Mouse (Mus musculus) cerebellum, adult 9-10 months (tissue): ENCODE measurements at regions not wholly inside any gene's neighbourhood (a gene's known extent, or its start where the extent isn't known, plus 50 kb on each side); places are given as distances from the start of the nearest gene placed in this dataset.
"Not testable (repeated sequence)": the region's sequence is repeated elsewhere in the genome, so short reads cannot be mapped to it uniquely, and the experiment has no call there.

Experiments
- DNase-seq: peaks from one replicate; pipeline ENCODE4 v3.0.0; 2022

DNA sequence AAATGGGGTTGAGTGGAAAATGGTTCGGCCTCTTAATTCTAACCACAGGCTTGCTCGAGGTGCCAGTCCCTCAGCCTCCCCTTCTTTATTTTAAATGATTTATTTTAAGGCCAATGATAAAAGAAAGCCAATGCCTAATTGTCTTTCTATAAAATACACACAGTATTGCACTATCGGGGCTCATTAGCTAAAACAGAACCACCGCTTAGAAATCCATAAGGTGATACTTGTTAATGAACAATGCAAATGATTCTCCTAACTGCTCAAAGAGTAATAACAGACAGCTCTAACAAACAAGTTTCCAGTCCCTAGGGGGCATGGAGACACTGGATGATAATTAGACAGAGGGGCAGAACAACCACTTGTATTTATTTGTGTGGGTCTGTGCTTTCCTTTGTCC, 58.8 kb downstream of the Emx2 start:
- no peak for DNase-seq

DNA sequence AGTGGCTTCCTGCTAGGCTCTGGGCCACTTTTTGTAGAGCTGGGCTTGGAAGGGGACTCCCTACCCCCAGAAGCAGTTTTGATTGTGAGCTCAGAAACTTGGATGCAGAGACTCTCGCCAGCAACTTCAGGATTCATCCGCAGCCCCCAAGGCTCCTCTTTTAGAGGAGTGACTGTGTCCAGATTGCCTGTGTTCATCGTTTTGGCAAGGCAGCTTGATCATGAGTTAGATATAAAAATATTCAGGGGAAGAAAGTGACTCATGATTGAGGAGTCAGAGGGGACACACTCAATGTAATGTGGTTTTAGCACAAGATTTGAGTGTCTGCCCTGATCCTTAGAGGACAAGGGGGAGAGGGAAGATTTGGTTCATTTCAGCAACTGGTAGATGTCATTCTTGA, 61.0 kb downstream of the Emx2 start:
- DNase-seq, result no peak

- DNase-seq, result no peak
These were observed 64.0 kb downstream of the Emx2 start for GRCm38 (mm10) chr19:59522176-59522575.

DNA sequence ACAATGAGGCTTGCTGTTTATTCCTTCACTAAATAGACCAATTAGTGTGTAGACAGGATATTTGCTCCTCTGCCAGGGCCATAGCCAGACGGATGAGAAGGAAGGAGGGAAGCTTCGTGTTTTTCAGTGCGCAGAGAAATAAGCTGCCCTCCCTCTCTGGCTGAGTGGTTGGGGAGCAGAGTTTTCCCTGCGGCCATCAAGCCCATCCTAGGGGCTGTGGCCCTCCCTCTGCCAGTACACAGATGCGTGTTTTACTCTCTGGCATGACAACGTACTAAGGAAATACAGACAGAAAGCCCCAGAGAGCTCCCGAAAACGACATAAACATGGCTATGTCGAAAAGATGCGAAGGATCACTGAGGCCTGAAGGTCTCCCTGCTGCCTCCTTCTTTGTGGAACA, 65.2 kb downstream of the Emx2 start:
- no peak for DNase-seq

DNA sequence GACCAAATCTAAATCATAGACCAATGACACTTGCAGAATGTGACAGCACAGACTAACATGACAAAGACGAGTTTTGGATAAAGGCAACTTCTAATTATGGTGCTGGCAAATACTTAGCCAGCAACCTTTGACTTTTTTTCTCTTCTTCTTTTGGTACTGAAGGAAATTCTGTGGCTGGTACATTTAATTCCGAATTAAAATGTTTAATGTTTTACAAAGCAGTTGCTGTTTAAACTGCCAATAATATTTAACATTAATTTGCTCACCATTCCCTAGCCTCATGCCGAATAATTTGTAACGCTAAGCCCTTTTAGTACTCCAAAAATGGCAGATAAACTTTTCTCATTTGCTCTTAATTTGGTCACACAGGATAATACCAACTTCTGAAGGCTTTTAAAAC, 105.9 kb downstream of the Emx2 start:
- DNase-seq, result no peak

DNA sequence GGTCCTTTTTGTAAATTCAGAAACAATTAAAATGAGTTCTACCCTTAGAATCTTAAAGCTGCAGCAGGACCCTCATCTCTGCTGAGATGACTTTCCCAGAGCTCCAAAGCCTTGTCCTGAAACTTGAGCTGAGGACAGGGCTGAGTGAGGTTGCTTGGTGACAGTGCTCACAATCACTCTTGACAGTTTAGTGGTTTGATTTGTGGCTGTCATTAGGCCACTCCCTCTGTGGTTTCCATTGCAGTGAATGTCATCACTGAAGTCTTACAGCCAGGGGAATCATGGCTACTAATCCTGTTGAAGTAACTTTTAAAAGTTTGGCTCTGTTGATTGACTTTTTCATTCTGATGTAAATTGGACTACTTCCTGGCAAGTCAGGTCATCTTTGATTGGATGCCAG, 110.7 kb downstream of the Emx2 start:
- no peak for DNase-seq

DNA sequence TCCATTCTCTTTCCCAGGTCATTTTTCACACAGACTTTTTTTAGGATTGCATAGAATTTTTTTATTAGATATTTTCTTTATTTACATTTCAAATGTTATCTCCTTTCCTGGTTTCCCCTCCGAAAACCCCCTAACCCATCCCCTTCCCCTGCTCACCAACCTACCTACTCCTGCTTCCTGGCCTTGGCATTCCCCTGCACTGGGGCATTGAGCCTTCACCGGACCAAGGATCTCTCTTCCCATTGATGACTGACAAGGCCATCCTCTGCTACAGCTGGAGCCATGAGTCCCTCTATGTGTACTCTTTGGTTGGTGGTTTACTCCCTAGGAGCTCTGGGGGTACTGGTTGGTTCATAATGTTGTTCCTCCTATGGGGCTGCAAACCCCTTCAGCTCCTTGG, 111.4 kb downstream of the Emx2 start:
- not testable (repeated sequence) for DNase-seq

DNA sequence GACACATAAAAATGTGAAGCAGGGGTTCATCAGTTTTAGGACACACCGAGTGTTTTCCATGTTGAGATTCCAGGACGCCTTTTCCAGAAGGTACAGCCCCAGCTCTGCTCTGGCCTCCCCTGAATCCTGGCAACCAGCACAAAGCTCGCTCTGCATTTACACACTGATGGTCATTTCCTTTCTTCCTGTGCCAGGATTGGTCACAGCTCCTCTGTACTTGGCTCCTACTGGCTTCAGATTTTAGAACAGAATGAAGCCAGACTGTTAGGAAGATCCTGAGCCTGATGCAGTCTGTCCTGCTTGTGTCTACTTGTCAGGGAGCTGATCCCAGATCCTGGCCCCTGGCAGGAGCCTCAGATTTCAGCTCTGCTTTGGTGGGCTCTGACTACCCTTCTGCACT, 116.2 kb downstream of the Emx2 start:
- DNase-seq, result no peak

- no peak for DNase-seq
These were observed 119.7 kb downstream of the Emx2 start for GRCm38 (mm10) chr19:59577886-59578285.

- no peak for DNase-seq
These were observed 121.5 kb downstream of the Emx2 start for GRCm38 (mm10) chr19:59579676-59580075.

DNA sequence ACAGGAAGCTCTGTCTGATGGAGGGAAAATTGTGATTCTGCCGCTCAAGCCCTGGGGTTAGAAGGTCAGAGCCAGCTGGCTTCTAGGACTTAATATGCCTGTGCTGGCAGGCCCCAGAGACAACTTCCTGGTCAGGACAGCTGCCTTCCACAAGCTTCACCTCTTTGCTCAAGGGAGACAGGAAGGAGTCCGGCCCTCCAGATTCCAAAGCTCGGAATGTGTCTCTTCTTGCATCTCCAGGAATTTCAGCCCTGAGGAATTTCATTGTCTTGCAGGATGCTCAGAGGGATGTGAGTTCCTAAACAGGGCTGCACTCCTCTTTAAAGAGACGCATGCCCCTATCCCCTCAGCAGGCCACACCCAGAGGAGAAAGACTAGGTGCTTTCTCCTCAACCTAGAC, 127.7 kb downstream of the Emx2 start:
- no peak for DNase-seq

DNA sequence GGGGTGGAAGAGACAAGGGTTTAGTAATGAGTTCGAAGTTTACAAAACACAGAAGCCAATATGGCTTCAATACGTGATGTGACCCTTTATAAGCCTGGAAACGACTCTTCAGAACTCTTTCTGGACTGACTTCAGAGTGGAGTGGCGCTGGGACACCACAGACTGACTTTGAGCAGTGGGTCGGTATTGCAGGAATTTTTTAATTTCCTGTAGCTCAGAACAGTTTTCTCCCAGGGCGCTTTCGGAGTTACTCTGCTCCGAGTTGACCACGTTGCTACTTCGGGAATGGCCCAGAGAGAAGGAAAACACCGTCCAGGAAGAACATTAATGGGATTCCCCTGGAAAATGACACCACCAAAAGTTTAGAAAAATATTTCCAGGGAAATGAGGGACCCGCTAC, 129.1 kb downstream of the Emx2 start:
- DNase-seq, result no peak

- no peak for DNase-seq
These were observed 129.9 kb downstream of the Emx2 start for GRCm38 (mm10) chr19:59588068-59588522.

DNA sequence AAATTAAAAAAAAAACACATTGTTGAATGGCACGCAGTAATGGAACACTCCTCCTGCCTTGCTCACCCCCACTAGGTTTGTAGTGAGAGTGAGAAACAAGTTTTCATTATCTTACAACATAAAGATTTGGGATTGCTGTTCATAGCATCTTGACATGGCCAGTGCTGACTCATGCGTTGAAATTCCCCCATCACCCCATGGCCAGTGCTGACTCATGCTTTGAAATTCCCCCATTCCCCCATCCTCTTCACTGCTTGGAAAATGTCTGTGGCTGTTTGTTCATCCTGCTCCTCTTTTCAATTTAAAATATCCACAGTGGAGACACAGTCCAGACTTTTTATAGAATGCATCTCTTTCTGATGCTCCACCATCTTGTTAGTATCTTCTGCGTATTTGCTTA, 131.8 kb downstream of the Emx2 start:
- DNase-seq, result no peak

DNA sequence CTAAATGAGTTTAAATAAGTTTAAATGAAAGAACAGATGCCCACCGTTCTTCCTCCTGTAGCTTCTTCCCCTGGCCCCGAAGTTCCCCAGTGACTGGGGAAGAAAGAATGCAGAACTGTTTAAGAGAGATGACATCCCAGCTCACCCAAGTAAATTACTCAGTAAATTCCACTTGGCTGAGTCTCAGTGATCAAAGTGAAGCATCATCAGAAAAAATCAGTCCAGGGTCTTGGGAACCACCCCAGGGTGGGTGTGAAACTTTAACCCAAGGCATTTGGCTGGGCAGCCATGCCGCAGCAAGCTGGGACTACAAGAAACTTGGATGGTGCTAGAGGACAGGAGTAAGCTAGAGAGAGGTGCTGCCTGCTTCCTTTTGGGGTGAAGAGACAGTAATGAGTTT, 133.9 kb downstream of the Emx2 start:
- DNase-seq, result no peak

GRCm38 (mm10) chr19:59624288-59624795, 166.2 kb downstream of the Emx2 start:
- DNase-seq, result no peak

- DNase-seq, result no peak
These were observed 169.5 kb downstream of the Emx2 start for GRCm38 (mm10) chr19:59627681-59628080.

GRCm38 (mm10) chr19:59628296-59629160, 170.4 kb downstream of the Emx2 start:
- no peak for DNase-seq

GRCm38 (mm10) chr19:59629161-59629445, 170.9 kb downstream of the Emx2 start:
- no peak for DNase-seq

DNA sequence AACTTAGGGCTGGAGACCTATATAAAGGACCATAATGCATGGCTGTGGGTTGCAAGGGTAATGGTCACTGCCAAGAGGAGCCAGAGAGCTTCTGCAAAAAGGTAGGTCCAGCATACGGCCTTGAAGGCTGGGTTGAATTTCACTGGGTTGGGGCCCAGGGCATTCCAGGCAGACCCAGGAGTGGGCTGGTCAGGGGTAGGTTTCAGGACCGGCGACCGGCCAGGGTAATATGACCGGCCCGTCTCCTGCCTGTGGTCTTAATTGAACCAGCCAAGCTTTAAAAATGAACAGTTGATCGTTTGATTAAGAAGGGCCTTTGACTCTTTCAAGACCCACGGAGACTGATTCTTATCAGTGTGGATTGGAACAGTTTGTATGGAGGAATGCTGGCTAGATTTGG, 171.9 kb downstream of the Emx2 start:
- no peak for DNase-seq

- DNase-seq, result no peak
These were observed 172.5 kb downstream of the Emx2 start for GRCm38 (mm10) chr19:59630706-59631105.

DNA sequence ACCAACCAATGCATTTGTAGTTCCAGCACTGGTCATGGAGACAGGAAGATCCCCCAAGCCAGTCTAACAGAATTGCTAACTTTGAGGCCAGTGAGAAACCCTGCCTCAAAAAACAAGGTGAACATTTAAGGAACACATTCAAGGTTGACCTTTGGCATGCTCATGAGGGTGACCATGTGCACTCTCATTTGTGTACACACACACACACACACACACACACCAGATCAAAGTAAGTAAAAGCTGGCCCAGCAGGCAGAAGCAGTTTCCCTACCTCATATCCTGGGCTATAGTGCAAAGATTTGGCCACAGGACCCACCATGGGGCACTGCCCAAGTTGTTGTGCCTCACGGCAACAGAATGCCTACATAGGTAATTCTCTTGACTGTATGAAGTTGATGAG, 173.4 kb downstream of the Emx2 start:
- DNase-seq, result no peak

GRCm38 (mm10) chr19:59636271-59636670, 178.1 kb downstream of the Emx2 start:
- DNase-seq, result no peak

- no peak for DNase-seq
These were observed 184.4 kb downstream of the Emx2 start for GRCm38 (mm10) chr19:59642606-59643005.

DNA sequence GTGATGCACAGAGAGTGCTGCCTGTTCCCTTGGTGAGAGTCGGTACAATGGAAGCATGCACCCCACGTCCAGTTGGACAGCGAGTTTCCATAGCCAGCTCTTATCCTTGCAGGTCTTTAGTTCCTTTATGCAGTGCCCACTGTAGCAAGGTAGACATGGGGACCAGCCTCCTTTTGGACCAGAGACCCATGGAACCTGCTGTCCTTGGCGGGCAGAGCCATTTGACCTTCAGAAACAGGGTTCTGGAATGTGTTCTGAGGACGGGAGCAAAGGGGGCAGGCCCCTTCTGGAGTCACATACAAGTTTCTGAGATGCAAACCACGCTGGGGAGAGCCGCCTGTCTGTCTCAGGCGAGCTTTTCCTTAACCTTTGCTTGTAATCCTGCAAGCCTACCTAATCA, 188.1 kb downstream of the Emx2 start:
- no peak for DNase-seq
